Mouse (Mus musculus) 416B (cell line): Measurements from ENCODE around the gene Ghrhr.

Source experiments
- DNase-seq: peaks from one replicate; pipeline ENCODE4 v3.0.0; 2011; ENCODE audit warnings: low read depth

The Ghrhr gene

DNA sequence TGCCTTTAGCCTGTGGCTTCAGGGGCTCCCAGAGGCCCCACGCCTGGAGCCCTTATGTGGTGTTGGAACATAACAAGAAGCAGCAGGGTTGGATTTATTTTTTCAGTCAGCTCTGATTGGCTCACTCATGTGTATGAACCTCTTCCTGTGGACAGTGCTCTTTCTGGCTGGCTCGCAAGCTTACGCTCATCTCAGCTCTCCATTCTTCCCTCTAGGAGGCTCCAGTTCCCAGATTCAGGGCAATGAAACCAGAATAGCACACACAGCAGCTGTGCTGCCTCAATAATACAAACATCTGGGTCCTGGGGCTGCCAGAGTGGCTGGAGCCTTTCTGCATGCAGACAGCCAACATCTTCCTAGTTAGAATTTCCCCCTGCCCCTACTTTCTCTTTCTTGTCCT is 20.1 kb downstream of the Ghrhr start:
- no peak for DNase-seq

DNA sequence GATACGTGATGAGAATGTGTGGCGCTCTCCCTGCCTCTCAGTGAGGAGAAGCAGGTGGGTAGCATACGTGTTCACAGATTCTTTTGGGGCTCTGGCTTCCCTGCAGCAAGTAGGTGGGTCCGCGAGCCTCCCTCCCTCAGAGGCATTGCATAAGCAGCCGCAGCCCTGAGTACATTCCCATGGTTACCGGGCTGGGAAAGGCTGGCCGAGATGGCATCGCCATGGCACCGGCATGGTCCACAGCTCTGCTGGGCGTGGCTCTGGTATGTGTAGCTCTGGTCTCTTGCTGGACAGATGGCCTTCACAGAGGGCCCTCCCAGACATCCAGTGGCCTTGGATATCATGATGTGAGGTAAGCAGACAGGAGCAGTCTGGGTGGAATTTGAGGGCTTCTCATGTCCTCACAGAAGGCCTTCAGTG is 20.5 kb downstream of the Ghrhr start:
- DNase-seq: no peak

DNA sequence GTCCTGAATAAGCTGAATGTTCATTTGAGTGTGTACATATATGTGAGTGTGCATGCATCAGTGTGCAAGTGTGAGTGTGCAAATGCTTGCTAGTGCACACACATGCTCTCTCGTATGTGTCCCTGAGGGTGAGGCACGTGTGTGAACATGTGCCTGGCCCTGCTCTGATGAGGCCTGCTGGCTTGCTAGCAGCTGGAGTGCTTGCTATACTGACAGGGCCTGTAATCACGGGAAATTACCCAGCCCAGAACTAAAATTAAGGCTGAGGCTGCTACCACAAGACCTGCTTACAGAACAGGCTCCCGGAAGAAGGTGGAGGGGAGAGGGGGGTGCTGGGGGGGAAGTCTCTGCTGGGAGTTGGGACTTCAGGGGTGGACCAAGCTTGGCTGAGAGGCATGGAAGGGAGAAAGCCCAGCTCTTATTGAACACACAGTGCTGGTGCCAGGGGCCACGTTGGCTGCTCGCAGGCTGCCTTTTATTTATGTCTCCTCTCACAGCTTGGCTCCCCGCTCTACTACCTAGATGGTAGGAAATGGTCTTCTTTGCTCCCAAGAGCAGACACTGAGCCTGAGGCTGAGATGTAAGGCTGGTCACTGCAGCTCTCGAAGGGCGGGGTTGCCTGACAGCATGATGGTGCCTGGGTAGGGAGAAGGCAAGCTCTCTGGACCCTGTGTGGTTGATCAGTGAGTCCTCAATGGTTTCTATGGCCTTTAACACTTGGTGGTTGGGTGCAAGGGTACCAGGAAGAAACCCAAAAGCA is 23.0 kb downstream of the Ghrhr start:
- no peak for DNase-seq

DNA sequence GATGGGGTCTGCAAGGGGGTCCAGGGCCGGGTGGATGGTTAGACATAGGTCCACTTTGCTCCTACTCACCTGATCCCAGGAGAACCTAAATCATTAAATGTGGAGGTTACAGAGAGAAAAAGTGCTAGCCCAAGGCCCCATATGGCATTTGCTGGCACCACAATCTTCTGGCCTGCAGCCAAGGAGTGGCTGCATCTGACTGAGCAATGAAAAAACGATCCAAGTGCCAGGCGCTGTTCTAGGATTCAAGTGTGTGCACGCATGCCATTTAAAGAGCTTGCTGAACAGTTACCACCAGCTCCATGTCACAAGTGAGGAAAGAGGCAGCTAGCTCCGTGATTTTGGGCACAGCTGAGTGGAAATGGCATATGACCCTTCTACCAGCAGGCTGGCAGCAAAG is 23.8 kb downstream of the Ghrhr start:
- no peak for DNase-seq

DNA sequence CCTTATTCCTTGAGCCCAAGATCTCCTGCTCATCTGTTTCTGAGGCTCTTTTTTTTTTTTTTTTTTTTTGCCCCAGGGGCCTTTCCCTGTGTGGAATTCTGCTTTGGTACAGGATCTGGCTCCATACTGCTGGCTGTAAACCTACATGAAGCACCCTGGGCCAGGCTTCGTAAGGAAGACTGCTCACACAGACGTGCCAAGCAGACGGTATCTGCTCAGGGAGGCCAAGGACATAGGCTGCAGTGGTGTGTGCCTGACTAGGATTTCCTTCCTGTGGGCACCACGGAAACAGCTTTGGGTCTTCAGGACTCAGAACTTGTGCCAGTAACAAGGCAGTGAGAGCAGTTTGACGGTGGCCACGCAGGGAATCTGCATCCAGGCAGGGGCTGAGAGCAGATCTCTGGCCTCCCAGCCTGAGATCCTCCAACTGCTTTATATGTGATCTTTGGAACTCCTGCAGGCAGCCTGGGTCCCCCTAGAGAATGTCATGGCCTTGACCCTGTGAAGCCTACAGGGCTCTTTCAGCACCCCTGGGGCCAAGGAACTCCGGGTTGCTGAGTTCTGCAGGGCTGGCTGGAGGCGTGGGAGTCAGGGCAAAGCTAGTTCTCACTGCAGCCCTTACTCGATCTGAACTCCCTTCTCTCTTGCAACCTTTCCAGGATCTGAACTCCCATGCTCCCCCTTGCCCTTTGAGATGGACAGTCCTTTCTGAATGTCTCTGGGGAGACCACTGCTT is 26.1 kb downstream of the Ghrhr start:
- no peak for DNase-seq

DNA sequence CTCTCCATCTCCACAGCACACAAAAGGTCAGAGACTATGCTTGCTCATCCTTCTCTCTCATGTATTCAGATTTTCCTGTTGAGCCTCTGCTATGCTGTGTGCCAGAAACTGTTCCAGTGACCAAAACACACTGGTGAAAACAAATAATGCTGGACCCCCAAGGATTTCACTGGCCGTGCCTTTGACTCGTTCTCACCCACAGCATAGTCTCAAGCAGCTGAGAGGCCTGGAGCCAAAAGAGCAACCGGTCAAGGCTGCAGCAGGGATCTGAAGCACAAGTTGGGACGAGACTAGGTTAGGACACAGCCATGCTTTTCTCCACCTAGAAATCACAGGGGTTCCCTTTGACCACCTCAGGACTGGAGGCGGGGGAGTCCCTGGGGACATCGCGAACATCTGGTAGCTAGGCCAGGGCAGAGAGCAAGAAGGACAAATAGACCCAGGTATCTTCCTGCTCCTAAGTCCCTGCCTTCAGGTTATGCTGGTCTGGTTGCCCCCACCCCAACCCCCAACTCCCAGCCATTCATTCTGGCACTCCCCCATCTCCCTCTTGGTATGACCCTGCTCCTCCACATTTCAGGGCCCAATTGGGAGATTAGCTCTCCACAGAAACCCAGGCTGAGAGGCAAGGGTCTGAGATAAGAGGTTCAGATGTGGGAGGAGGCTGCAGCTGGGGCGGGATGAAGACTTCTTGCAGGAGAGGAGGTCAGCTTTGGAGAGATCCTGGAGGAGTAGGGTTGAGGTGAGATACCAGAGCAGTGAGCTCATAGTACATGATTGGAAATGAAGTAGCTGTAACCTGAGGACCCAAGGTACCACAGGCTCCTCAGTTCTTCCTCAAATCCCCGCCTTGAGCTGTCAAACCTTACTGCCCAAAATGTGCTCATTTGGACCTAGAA is 27.6 kb downstream of the Ghrhr start:
- DNase-seq: no peak

DNA sequence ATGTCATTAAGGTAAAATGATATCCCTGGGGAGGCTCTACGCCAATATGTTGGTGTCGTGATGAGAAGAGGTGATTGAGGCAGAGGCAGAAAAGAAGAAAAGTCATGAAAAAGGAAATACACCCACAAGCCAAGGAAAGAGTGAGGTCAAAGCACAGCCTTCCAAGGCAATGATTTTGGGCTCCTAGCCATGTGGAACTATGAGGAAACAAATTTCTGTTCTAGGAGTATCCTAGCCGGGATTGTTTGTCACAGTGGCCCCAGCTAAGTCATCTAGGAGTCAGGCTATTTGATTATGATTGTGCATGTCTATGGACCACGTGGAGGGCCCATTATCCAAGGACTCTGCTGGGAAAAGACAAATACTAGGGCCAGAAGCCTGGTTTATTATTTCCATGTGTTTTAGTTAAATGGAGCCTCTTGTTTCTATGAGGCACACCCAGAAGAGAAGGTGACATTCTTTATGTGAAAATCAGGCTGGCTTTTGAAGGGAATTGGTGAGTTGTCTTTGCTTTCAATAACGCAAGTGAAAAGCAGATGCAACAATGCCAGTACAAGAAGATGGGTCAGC is 28.4 kb downstream of the Ghrhr start:
- no peak for DNase-seq

DNA sequence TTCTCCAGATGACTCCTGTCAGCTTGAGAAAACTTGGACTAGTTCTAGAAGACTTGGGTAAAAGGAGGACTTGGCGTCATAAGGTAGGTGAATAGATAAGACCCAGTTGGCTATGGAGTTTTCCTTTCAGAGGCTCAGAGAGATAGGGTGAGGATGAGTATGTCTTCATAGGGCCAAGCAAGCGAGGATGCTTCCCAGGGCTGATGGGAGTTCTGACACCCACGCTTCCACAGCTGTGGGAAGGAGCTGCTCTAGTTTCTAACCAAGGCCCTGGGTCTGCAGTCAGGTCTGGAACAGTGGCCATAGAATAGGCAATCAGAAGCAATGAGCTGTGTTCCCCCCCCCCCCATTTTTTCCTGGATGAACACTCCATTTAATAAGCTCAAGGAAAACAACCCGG is 31.2 kb downstream of the Ghrhr start:
- DNase-seq: no peak

DNA sequence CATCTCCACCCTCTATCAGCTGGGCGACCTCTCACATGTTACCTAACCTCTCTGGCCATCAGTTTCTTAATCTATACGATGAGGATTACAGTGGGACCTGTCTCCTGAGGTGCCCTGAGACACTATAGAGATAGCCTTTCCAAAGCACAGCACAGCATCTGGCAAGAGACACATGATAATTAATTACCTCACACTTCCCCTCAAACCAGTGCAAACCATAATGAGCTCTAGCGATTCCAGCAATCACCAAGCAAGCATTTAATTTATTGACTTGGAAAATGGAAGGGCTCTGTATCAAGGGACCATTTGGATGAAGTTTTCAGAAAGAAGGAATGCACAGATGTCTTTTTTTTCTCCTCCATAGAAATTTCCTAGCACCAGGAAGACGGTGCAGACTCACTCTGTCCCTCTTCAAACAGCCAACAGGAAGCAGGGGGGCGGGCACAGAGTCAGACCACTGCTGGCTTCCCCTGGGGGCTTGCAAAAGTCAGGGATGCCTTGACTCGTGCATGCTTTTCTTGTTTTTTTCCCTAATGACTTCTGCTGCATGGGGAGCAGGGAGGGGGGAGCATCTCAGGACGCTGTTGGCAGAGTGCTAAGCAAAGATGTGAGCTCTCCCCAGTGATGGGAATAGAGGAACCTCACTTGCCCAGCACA is 34.2 kb downstream of the Ghrhr start:
- DNase-seq: no peak

DNA sequence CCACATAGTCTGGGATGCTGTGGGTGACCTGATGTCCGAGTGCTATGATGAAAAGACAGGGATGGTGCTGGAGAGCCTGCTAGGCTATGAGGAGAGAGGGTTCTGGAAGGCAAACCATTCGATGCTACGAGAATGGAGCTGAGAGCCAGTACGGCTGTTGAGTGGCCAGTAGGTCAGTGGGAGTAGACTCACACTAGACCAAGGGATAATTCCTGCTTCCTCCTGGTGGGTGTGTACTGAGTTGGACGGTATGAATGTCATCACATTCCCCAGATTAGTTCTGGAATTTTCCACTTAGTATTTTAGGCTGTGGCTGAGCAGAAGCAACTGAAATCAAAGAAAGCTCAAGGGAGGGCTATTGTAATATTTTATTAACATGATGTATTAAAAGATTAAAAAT is 34.9 kb downstream of the Ghrhr start:
- no peak for DNase-seq

DNA sequence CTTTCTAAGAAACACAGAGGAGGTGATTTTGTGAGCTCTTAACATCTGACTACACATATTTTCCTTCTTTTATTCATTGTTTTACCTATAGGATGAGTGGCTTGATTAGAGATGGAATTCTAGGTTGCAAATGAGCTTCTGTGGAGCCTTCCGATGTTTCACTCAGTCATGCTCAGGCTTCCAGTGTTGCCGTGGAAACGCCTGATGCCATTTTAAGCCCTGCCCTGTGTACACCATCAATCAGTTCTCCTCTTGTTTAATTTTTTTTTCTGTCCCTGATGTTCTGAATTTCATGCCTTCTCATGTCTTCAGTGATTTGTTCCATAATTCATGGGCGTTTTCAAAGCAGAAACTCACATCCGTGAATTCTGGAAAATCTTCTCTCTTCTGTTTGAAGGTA is 40.1 kb downstream of the Ghrhr start:
- no peak for DNase-seq

DNA sequence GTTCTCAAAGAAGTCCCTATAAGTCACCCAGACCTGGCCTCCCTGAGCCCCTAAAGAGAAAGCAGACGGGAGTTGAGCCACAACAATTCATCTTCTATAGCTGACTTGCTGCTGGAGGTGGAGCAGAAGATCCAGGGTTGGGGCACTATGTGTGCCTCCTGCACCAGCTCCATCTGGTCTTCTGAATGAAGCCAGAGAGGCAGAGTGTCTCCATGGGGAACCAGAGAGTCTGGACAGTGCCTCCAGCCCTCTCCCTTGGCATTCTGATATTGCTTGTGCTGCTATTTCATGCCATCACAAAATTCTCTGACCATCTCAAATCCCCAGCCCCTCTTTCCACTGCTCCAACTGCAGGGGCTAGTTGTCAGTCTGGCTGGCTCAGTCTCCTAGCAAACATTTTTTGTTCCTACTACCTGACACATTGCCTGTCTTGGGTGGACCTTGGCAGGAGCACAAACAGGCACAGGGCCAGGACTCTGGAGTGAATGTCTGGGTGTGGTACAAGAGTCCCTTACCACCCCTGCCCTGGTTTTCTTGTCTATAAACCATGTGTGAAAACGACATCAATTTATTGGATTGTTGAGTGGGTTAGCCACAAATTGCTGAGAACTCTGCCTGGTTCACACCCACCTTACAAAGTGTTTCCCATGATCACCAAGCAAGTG is 42.8 kb downstream of the Ghrhr start:
- no peak for DNase-seq

DNA sequence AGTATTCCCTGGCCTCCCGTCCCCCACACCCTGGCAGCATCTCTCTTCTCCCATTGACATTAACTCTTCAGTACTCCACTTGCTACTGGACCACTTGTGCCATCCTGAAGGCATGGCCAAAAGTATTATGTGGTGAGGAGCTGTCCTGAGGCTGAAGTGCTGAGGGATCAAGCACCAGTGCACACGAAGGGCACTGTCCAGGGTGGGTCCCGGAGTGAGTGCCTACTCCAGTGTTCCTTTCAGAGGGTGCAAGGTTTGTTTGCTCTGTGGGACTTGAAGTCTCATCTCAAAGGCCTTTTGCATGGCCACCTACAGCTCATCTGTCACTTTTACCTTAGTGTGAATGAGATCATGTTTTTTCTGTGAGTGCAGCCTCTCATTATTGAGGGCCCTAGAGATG is 44.3 kb downstream of the Ghrhr start:
- no peak for DNase-seq

DNA sequence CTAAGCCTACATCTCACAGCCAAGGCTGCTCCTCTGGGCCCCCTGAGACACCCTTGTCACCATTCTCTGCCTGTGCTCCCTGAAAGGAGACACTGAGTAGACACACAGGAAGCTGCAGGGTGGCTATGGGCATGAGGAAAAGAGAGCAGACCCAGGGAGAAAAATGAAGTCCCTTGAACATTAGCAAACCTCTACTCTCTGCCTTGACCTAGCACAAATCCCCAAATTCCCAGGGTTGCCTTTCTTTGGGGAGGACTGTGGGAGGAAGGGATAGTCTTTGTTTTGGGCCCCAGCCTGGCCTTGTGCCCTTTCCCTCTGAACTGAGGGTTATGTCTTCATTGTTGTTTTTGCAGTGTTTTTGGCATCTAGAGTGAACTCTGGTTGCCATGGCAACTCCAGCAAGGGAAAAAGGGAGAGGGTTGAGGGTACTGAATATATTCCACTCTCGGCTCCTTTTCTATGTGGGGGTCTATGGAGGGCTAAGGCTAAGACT is 44.8 kb downstream of the Ghrhr start:
- no peak for DNase-seq

DNA sequence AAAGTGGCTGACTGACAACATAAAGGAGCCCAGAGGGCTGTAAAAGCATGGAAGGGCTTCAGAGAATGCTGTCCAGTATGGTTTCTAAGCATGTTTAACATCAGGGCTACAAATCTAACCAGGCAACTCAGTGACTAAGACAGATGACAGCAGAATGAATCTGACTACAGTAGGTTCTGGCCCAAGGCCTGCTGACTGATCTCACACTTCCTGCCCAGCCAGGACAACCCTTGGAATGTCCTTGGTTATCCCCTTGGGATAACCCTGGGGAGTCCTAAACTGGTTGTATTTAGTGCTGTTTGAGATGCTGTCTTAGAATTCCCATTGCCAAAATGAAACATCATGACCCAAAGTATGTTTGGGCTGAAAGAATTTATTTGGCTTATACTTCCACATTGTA is 56.0 kb downstream of the Ghrhr start:
- DNase-seq: no peak

DNA sequence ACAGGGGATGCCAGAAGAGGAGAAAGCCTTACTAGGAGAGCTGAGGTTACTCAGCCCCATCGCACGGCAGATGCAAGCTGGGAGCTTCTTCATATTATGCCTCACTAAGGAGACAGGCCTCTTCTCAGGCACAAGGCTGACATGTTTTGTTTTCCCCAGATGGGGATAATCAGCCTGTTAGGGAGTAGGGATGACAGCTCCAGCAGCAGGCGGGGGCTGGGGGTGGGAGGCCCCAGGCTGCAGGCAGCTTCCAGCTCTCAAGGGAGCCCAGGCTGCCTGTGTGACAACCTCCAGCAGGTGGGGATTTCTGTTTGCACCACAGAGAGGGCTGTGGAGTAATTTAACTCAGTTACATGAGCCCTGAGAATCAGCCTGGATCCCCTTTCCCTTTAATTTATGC is 58.3 kb downstream of the Ghrhr start:
- no peak for DNase-seq

DNA sequence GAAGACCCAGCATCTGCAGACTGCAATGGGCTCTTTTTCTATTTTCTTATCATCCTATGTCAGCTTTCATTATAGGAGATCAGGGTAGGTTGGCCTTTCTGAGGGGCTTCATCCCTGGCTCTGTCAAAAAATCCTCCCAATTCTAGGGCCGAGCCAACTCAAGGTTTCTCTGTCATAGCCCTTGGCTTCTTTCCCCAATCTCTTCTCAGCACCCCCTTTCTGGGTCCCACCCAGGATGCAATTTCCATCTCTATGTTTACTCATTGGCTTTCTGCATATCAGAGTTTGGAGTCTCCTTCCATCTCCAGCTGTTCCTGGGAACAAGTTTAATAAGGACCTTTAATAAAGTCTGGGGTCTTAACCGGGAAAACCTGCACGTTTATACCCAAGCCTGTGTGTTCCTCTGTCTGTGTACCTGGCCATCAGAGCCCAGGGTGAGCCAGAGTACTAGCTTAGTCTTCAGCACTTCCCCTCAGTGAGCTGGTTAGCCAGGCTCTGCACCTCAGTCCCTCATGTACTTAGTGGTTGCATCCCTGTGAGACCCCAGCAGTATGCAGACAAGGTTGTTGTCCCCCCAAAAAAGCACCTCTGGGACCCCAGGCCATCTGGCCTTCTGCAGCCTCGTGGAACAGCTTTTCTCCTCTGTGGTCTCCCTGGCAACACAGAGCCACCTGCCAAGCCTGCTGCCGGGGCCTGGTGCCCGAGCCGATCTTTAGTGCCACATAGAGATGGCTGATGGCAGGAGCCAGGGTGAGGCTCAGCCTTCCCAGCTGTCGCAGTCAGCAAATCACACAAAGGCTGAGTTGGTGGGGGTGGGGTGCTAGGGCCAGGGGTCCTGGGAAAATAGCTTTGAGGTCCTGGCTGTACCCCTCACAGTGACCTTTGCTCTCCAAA is 59.4 kb downstream of the Ghrhr start:
- no peak for DNase-seq

DNA sequence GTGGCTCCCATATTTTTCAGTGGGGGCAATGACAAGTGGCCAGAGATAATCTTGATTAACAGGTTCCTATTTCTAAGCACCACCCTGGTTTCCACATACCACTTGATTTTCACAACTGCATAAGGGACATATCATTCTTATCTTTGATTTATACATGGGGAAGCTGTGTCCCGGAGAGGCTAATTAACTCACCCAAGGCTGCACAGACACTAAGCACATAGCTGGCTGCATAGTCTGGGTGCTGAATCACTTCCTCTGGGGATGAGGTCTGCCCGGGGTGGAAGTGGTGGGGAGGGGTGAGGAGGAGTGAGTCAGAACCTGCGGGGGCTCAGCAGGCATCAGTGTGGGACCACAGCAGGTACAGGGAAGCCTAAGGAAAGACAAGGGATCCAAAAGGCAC is 61.8 kb downstream of the Ghrhr start:
- DNase-seq: peak; percentile 61
